Mouse (Mus musculus) heart, adult 18-20 months (tissue): ENCODE measurements at regions not wholly inside any gene's neighbourhood (a gene's known extent, or its start where the extent isn't known, plus 50 kb on each side); places are given as distances from the start of the nearest gene placed in this dataset.
"Not testable (repeated sequence)": the region's sequence is repeated elsewhere in the genome, so short reads cannot be mapped to it uniquely, and the experiment has no call there.

Experiments
- DNase-seq, 2 experiments: peaks; one replicate each; pipeline ENCODE4 v3.0.0; 2021 to 2022; ENCODE audit warnings: mixed read lengths in 1 of 2

DNA sequence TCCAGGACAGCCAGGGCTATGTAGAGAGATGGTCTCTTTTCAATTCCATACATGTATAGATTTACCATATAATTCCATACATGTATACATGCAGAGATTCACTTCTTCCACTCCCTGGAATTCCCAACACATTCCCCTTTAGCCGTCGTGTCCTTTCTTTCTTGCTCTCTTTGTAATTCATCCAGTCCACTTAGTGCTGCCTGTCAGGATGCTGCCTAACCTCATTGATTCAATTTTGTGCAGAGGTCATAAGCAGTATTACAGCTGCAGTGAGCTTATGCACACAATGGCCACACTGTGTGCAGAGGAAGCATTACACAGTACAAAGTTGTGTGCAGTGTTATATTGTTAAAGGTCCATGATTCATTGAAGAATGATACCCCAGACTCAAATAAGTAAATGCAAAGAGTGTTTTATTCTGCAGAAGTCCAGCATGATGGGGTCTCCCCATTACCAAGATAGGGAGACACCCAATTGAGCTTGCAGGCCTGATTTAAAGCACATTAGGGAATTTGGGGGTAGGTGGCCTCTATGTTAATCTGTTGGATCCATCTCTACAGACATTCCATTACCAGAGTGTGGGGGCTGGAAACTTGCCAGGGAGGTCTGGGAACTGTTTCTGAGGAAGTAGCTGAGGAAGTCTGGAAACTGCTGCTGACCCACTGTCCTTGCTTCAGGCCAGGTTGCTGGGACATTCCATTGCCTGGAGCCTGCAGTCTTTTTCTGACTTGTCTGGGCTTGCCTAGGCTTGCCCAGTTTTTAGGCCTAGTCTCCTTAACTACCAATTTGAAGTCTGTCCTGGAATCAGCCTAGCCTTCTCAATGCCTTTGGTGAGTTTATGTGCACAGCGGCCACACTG, 72.8 kb downstream of the Fam161a start:
- DNase-seq, result no peak

DNA sequence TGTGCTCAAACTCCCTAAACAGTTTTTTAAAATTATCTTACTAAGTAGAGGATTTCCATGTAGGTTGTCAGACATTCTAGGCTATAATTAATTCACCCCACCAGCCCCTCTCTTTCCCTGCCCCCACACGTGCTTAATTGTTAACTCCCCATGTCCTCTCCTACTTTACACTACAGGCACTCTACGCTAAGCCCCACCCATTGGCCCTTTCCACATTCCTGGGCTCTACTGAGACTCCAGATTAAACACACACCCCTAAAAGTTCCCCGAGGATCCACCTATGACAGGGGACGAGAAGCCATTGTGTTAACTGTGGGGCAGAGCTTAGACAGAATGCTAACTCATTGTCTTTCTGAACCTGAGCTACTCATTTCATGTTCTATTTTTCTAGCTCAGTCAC, 74.3 kb downstream of the Fam161a start:
- DNase-seq, result no peak

DNA sequence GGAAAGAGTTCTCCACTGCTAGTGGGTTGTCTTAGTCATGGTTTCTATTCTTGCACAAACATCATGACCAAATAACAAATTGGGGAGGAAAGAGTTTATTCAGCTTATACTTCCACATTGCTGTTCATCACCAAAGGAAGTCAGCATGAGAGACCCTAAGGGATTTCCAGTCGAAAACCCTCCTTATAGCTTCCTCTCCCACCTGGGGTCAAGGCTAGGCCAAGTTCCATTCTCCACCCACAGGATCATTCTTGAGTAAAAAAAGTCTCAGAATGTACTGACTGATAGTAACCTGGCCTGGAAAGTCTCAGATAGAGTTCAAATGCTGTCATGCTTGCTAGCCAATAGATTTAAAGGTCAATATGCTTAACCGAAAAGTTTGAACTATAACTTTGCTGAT, 76.5 kb downstream of the Fam161a start:
- not testable (repeated sequence) for DNase-seq

DNA sequence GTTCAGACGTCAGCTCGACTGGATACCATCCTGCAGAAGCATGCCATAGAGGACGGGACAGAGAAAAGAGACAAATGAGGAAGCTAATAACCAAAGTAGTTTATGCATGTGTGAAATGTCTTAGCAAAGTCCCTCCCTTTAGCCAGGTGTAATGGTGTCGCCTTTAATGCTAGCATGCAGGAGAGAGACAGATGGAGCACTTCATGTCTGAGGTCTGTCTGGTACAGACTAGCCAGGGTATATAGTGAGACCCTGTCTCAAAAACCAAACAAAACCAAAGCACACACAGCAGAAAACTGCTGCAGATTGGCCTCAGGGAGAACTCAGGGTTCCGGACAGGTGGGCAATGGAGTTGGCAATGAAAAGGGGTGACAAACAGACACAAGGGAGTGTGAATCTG, 88.0 kb downstream of the Fam161a start:
- no peak for DNase-seq

DNA sequence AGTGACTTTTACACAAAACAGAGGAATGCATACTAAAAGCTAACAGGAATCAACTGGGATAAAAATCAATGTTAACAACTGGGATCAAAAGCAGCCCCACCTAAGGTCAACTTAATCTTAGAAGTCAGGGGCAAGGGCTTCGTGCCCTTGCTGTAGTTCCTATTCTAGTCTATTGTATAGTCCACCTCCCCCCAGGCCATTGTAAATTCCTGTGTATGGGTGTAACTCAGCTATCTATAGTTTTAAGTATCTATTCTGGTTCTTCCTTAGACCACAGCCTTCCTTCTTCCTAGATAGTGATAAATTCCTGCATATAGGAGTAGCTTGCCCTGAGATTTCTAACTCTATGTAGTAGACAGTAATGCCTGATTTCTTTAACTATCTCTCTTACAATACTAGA, 88.4 kb downstream of the Fam161a start:
- DNase-seq, result not testable (repeated sequence)

DNA sequence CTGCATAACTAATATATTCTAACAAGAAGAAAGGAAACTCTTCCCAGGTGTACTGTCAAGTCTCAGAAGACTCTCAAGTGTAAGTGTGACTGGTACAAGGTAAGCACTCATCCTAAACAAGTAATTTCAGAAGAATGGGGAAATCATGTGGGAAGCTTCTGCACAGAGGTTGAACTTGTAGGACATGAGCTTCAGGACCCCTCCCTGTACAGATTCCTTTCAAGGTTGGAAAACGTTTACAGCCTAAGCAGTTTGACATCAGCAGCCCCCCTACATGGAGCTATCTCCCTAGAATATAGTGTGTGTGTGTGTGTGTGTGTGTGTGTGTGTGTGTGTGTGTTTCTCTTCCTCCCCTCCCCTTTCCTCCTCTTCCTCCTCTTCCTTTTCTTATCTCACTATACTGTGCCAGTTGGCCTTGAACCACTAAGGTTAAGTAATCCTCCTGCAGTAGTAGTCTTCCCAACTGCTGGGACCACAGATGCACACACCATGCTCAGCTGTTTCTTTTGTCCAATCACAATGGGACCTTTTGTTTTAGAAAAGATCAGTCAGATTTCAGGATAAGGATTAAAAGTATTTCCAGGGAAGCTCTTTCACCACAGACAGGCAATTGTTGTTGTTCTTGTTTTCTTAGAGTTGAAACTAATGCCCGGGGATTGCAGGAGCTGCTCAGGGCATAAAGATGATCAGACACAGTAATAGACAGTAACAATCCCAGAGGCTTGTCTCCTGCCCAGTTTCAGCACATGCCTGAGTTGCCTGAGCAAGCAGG, 89.3 kb downstream of the Fam161a start:
- DNase-seq, result no peak

DNA sequence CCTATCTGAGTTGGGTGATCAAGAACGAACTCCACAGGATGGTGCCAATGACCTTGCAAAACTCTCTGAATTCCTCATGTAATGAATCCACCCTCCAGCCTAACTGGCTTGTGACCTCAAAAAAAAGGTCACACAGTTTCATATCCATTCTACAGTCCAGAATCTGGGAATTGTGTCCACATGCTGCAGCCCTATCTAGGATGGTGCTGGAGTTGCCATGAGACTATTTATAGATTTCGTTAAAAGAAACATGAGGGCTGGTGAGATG, 89.8 kb downstream of the Fam161a start:
- DNase-seq, result no peak

DNA sequence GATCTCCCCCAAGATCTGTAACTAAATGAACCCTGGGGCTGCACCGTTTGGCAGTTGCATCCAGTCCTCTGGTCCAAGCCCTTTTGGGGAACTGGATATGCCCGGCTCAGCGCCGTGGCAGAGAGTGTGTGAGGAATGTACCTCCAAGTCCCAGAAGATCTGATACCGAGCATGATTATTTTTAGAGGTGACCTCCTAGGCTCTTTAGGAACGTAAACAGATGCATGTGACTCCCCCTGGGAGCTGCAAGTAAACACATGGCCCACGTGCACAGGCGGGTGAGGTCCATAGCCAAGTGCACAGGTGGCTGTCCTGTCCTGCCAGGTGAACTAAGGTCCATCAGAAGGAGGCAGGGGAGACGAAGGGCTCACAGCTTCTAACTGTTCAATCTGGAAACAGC, 107.3 kb downstream of the Fam161a start:
- peak in 1 of 2 experiments; percentile 6 for DNase-seq

DNA sequence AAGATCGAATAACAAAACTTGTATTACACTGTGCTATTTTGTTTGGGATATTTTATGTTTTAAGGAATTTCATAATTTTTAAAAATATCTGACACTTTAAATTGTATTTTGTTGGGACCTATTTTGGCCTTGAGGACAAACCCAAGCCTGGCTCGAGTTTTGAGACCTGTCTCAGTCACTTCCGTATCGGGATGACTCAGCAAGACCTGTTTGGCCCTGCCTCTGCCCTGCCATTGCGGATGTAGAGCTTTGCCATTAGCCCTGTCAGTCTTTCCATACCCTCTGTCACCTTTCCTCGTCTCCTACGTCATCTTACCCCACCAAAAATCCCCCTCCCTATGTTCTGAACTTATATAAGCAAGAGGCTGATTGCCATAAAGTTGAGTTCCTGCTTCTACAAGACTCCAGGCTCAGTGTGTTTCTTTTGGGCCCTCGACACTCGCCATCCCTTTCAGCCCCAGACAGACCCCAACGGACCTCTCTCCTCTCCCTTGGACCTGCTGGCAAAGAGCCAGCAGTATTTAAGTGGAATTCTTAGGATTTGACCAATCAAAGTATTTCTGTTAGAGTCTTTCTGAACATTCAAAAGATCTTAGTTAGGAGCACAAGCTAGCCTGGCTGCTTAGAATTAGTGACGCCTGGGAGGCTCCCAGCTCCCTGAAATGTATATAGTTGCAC, 113.3 kb downstream of the Fam161a start:
- DNase-seq, result no peak

DNA sequence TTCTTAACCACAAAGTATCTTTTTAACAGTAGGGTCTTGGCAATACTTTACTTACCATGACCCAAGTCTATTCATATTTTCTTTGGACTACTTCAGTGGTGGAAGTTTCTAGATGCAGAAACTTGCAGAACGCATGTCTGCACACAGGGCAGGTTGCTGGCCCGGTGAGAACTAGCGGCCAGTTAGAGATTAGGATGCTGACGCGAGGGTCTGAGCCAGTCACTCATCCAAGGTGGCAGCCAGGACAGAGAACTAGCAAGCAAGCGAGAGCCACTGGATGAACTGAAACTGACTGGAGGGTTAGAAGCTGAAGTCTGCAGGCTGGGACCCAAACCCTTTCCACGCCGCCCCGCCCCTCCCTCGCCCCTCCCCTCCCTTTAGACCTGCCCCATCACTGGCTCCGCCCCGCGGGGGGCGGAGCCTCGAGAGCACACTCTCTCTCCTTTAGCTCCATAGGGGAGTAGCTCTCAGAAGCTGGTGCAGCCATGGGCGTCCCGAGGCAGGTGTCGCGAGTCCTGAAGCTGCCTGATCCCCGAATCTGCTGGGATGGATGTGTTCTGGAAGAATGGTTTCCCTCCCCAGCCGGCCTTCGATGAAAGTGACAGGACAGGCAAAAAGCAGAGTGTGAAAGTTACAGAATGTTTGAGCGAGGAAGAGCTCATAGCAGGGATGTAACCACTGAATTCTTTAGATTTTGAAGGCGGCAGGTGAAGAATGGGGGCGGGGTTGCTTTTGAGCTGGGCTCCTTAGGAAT, 117.0 kb downstream of the Fam161a start:
- DNase-seq, result peak; percentile 23 to 44

DNA sequence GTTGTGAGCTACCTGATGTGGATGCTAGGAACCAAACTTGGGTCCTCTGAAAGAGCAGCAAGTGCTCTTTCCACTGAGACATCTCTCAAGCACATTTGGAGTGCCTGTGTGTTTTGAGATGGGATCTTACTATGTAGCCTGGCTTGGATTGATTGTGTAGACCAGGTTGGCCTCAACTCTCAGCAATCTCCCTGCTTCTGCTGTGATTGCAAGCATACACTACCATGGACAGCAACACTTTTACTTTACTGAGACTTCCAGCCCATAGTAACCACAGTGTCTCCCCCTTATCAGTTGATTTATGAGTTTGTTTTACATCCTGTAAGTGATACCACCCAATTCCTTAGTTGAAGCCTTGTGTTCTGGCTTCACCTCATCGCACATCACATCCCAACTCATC, 123.8 kb downstream of the Fam161a start:
- no peak for DNase-seq

DNA sequence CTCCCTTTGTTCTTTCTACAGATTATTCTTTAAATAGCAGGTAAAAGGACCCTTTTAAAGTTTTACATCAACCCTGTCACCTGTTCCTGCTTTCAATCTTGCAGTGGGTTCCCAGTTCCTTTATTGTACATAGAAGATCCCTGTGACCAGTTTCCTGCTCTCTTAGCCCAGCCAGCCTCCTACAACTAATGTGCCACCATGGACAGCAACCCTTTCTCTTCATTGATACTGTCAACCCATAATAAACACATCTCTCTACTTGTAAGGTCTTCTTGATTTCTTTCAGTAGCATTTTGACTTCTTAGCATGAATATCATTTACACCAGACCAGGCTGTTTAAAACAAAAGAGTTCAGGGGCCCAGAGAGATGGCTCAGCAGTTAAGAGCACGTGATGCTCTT, 124.2 kb upstream of the Xpo1 start:
- no peak for DNase-seq

DNA sequence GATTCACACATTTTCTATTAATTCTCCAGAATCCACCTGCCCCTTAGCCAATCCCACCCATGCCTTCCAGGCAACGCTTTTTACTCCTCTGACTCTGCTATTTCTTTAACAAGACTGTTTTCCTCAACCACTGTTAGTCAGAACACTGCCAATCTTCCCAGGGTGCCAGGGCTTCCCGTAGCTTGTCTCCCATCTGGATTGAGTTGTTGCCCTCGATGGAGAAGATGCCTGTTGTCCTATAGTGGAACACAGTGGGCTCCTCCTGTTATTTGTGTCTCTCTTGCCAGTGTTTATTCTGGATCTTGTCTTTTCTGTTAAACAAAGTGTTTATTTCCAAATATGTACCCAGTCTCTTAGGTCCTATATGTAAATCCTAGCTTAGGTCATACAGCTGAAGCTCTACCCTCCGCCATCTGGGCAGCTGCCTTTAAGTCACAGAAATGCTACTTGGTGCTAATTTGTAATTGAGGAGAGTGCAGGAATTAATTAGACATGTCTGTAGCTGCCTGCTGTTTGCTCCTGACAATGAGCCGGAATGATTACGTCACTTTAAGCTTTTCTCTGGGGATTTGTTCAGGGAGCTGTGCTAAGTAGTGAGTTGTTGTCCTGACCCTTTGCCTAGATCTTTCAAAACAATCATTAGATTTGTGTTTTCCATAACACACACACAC, 115.3 kb upstream of the Xpo1 start:
- peak; percentile 46 to 53 for DNase-seq

DNA sequence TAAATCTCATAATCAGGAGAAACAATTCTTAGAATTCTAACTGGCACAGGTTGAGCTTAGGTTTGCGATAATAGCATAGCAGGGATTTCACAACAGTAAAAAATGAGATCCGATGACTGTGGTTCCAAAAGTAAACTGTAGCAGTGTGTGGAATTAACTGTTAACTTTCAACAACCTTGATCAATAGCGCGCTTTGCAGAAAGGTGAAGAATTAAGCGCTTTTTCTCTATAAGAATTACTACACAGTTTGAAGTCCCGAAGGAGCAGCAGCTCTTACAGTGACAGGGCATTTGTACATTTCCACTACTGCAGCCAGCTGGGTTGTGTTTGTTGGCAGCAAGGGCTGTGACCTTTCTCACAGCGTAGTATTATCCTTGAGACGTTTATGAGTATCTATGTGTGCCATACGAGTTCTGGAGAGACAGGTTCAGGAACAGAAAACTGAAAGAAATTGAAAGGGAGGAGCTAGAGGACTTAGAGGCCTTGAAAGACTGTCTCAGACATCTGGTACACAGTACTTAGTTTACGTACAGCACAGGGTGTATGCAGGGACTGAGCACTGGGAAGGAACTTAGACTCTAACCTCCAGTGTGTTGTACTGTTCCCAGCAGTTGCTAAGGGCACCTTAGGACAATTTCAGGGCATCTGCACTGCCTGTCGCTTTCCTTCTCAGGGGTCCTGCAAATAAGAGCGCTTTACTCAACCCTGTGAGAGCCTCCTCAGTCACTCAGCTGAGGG, 114.6 kb upstream of the Xpo1 start:
- DNase-seq, result peak; percentile 16 to 18

DNA sequence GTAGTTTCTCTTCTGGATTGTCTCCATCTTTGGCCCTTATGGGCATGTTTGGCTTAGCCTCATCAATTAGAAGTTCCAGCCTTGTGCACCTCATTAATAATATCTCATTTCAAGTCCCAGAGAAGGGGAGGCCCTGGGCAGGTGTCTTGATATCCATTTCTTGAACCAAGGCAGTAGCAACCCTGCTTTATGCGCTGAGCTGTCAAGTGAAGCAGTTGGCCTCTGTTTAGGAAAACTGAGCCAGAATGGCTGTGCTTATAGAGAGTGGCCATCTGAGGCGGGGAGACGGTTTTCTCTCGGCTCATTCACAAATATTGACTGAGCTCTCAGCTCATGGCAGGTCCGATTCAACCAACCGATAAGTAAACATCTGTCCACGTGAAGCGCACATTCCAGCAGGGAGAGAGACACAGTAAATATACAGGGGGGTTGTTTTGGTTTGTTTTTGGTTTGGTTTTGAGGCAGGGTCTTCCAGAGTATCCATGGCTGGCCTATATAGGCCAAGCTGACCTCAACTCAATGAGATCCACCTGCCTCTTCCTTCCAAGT, 107.7 kb upstream of the Xpo1 start:
- no peak for DNase-seq

DNA sequence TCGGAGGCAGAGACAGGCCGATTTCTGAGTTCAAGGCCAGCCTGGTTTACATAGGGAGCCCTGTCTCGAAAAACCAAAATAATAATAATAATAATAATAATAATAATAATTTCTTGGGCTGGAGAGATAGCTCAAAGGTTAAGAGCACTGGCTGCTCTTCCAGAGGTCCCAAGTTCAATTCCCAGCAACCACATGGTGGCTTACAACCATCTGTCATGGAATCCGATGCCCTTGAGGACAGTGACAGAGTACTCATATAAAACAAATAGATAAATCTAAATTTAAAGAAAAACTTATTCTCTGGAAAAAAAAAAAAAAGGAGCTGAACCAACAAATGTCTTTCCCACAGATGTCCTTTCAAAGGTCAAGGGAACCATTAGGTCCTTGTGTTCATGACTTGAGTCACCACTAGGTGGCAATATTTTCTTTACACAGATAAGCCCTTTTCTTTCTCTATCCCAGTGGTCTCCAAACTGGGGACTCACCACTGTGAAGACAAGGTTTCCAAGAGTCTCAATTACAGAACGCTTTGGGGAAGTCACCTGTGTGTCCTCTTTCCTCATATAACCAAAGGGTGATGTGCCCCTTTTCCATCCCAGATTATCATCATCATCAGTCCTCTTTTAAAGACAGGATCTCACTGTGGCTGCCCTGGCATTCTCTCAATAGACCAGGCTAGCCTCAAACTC, 106.1 kb upstream of the Xpo1 start:
- peak; percentile 18 to 61 for DNase-seq

DNA sequence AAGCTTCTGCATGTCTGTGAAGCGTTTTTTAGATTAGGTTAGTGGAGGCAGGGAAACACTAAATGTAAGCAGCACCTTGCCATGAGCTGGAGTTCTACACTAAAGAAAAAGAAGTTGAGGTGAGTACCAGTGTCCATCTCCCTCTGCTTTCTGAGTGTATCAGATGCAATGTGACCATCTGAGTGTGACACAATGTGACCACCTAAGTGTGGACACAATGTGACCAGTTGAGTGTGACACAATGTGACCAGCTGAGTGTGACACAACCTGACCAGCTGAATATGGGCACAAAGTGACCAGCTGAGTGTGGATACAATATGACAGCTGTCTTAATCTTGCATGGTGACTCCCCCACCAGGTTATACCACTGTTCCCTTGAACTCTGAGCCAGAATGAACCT, 101.0 kb upstream of the Xpo1 start:
- no peak for DNase-seq

DNA sequence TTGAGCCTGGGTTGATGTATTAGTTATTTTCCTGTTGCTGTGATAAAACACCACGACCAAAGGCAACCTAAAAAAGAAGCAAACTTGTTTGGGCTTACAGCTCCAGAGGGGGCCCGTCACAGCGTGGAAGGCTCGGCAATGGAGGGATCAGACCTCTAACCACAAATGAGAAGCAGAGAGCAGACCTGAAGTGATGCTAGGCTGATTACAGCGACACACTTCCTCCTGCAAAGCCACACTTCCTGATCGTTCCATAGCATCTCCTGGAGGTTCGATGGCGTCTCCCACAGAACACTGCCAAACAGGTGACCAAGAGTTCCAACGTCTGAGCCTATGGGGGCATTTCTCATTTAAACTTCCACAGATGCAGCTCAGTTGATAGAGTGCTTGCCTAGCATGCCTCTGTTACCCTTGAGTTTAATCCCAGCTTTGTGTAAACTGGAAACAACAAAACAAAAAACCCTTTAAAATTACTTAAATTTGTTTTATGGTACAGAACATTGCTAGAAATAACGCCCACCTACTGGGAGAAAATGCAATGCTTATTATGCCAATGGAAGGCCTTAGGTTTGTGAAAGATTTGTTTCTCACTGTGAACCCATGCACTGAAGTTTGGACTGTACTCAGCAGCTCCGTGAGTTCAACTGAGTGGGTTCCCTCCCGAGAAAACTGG, 87.2 kb upstream of the Xpo1 start:
- no peak for DNase-seq

DNA sequence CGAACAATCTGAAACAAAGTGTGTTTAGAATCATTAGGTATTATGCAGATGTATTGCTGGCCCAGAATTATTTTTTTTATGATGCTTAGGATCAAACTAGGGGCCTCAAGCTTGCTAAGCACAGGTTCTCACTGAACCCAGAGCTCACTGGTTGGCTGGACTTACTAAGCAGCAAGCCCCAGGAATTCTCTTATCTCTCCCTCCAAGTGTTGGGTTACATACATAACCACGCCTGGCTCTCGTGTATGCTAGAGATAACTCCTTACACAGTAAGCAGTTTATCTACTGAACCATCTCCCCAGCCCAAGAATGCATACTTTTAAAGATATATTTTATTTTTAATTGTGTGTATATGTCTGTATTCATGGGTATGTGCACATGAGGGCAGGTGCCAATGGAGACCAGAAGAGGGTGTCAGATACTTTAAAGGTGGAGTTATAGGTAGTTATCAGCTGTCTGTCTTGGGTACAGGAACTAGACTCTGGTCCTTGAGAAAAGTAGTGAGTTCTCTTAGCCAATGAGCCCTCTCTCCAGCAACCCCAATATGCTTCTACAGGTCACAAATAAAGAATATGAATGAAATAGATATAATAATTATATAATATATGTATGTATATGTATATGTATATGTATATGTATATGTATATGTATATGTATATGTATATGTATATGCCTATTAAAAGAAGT, 86.0 kb upstream of the Xpo1 start:
- DNase-seq, result no peak
